Mouse (Mus musculus) retina, adult 2 months (tissue): ENCODE data around the gene Ano4.
"Not testable (repeated sequence)": the region's sequence is repeated elsewhere in the genome, so short reads cannot be mapped to it uniquely, and the experiment has no call there.

Experiments
- DNase-seq: peaks from one replicate; pipeline ENCODE4 v3.0.0-alpha.2; 2012; ENCODE audit warnings: low read depth, low spot score

The Ano4 gene

GRCm38 (mm10) chr10:89149166-89149565, 195.4 kb downstream of the Ano4 start:
- no peak for DNase-seq

DNA sequence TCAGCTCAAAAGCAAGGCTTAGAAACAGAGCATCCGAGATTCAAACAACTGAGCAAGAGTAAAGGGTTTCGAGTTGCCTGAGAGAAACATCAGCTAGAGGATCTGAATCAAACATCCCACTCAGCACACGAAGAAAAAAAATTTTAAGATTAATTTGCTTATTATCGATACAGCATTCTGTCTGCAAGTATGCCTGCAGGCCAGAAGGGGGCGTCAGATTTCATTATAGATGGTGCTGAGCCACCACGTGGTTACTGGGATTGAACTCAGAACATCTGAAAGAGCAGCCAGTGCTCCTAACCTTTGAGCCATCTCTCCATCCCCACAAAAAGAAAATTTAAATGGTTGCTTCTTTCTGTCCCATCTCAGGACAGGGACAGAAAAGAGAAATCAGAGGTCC, 223.2 kb downstream of the Ano4 start:
- no peak for DNase-seq

GRCm38 (mm10) chr10:89114381-89114780, 230.2 kb downstream of the Ano4 start:
- DNase-seq, result no peak

DNA sequence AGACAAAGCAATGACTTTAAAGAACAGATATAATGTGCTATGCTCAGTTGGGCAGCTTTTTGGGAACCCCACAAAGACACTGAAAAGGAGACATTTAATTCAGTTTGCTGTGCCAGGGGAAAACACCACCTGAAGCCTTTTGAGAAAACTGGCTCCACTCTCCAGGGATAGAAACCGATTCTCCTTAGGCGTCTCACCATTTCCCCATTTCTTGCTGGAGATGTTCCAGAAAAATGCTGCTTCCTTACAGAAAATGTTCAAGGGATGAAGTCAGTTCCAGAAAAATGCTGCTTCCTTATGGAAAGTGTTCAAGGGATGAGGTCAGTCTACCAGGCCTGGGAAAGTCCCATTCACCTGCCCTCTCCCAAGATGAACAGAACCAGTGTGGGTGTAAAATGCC, 233.1 kb downstream of the Ano4 start:
- no peak for DNase-seq

GRCm38 (mm10) chr10:89110917-89111316, 233.6 kb downstream of the Ano4 start:
- no peak for DNase-seq

GRCm38 (mm10) chr10:89103594-89103993, 241.0 kb downstream of the Ano4 start:
- no peak for DNase-seq

- no peak for DNase-seq
Measured at GRCm38 (mm10) chr10:89102025-89102424, 242.5 kb downstream of the Ano4 start.

GRCm38 (mm10) chr10:89098183-89098582, 246.4 kb downstream of the Ano4 start:
- DNase-seq, result no peak

DNA sequence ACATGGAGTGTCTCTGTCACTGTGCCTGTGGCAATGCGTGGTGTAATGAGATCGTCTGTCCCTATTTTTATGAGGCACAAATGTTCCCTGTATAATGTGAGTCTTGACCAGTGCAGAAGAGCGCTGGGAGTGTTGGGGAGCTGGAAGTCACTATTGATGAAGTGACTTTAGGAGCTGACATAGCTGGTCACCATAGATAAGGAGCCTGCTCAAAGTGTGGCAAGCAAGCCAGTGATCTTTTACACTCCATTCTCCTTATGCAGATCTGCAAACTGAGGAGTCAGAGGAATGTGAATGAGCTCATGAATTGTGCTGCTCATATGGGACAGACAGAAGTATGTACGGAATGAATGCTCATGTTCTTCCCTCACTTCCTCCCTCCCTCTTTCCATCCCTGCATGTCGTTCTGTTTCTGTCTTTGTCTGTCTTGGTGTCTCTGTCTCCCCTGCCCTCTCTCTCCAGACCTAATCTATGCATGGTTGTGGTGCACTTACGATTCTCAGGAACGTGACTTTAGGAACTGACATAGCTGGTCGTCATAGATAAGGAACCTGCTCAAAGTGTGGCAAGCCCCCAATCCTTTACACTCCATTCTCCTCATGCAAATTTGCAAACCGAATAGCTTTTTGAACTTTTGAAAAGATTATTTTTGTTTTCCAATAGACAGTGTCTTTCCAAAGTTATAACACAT, 252.1 kb downstream of the Ano4 start:
- no peak for DNase-seq

DNA sequence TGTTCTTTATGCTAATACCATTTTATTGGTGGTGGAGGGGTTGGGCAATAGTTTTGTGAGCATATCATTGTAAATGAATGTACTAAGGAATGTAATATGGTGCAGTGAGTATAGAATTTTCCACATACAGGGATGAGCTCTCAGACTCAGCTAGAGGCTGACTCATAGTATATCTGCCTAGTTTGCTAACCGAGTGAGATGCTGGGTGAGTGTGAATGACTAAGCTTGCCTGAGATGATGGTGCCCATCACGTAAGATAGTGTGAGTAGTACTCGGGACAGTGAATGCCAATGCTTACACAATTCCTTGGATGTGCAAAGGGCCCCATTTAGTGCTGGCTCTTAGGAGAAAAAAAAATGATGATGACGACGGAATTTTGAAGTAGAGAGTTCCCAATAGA, 267.1 kb downstream of the Ano4 start:
- no peak for DNase-seq

GRCm38 (mm10) chr10:89055891-89056290, 288.7 kb downstream of the Ano4 start:
- no peak for DNase-seq

- not testable (repeated sequence) for DNase-seq
Measured at GRCm38 (mm10) chr10:89044921-89045320, 299.6 kb downstream of the Ano4 start.

GRCm38 (mm10) chr10:89044166-89044565, 300.4 kb downstream of the Ano4 start:
- DNase-seq, result no peak

- no peak for DNase-seq
Measured at GRCm38 (mm10) chr10:89018926-89019325, 325.6 kb downstream of the Ano4 start.

GRCm38 (mm10) chr10:89008303-89008702, 336.3 kb downstream of the Ano4 start:
- no peak for DNase-seq

- no peak for DNase-seq
Measured at GRCm38 (mm10) chr10:89004518-89004917, 340.0 kb downstream of the Ano4 start.

DNA sequence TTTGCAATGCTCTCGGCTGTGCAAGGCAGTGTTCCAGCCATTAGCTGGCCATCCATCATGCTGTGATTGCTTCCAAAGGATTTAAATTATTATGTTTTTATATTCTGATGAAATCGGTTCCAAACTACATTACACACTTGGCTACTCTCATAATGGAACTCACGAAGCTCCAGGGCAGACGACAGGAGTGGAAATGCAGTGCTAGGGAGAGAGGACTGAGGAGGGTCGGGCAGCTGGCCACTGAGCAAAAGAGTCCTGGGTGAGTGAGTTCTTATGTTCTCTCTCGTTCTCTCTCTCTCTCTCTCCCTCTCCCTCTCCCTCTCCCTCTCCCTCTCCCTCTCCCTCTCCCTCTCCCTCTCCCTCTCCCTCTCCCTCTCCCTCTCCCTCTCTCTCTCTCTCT, 357.6 kb downstream of the Ano4 start:
- DNase-seq, result no peak

DNA sequence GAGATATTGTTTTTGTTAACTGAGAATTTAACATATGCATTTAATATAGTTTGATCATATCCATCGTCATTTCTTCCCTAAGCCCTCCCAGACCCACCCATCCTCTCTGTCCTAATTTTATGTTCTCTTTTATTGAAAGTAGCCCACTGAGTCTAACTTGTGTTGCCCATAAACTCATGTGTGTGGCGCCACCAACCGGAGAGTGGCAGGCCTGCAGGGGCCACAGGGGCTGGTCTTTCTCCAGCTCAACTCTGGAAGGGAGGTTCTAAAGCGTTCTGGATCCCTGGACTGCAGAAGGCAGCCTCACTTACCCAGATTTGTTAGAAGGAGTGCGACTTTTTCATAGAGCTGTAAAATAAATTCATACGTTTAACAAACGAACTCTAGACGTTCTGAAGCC, 361.1 kb downstream of the Ano4 start:
- DNase-seq, result no peak

DNA sequence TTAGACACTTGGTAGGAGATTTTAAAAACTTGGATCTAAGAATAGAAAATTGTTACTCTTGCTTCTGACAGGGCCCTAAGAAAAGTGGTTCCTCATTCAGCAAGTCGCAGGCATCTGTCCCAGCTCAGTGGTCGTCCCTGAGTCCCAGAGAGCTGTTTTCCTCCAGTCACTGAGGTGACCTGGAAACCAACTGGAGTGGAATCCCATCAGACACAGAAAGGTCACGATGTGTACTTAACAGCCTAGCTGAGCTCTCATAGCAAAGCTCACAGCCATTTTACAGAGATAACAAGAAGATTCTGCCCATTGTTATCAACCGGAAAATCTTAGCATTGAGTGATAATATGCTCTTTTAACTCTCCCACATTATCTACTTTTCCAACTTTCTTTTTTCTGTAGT, 365.1 kb downstream of the Ano4 start:
- DNase-seq, result no peak

GRCm38 (mm10) chr10:88978932-88979331, 365.6 kb downstream of the Ano4 start:
- DNase-seq, result no peak

GRCm38 (mm10) chr10:88970951-88971725, 373.4 kb downstream of the Ano4 start:
- DNase-seq, result no peak

- DNase-seq, result no peak
Measured at GRCm38 (mm10) chr10:88968586-88968985, 376.0 kb downstream of the Ano4 start.

DNA sequence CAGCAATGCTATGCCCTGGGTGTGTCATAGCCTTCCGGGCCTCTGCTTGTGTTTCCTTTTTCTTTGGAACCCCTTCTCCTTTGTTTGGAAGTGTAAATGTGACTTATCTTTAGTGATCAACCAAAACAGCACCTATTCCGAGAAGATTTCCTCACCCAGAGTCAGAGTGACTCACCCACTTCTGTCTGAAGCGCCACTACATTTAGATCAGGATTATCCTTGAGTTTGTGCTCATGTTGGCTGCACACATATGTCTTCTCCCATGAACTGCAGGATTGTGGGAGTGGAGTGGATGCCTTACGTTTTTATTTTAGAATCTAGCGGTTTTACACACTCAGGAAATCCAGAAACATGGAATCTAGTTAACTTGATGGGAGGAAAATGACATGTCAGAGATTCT, 383.8 kb downstream of the Ano4 start:
- DNase-seq, result no peak
